In genomic region chr6:135993897-135994296, GRCm38 (mm10) we compare ENCODE assay signal across 19 mouse cellular contexts.
DNase-seq lines count a peak whose midpoint lies in the region; ATAC-seq and TF ChIP-seq lines count a peak whose summit lies in the region.
"Had no signal": no experiment of that assay in that cellular context is flagged by ENCODE, and none has a peak within 500 bp of the region (broad histone marks: within the 10 kb centered on the region; RNA-seq: fewer than 3 reads in every experiment).

No protein-coding gene starts in this region.

- no peaks in the 10 kb centered on the region for H3K27me3 ChIP-seq in embryonic facial prominence, embryonic 11.5 days (ENCODE audit: control insufficient read depth, insufficient read depth, low read length)
- H3K27me3 ChIP-seq in embryonic facial prominence, embryonic 10.5 days (replicated peaks; ENCODE audit: low read depth, poor library complexity, severe bottlenecking), result no peaks in the 10 kb centered on the region
- no peaks in the 10 kb centered on the region for H3K27me3 ChIP-seq in stomach, postnatal 0 days (ENCODE audit: control insufficient read depth, insufficient read depth, low read length)
- H3K27me3 ChIP-seq: embryonic facial prominence, embryonic 15.5 days; forebrain, embryonic 12.5 days; heart, embryonic 15.5 days; limb, embryonic 15.5 days had no signal

- no peaks in the 10 kb centered on the region for H3K4me1 ChIP-seq in embryonic facial prominence, embryonic 11.5 days (ENCODE audit: control insufficient read depth, insufficient read depth, low read length)
- H3K4me1 ChIP-seq in embryonic facial prominence, embryonic 10.5 days, result no peaks in the 10 kb centered on the region
- H3K4me1 ChIP-seq in stomach, postnatal 0 days (replicated peaks; ENCODE audit: control insufficient read depth, insufficient read depth), result no peaks in the 10 kb centered on the region
- H3K4me1 ChIP-seq: embryonic facial prominence, embryonic 15.5 days; heart, embryonic 15.5 days; limb, embryonic 15.5 days had no signal

- H3K27ac ChIP-seq in embryonic facial prominence, embryonic 11.5 days (replicated peaks; ENCODE audit: low read depth, low read length), result no peak overlapping the region
- no peak overlapping the region for H3K27ac ChIP-seq in embryonic facial prominence, embryonic 10.5 days (replicated peaks)
- H3K27ac ChIP-seq in stomach, postnatal 0 days (replicated peaks), result no peak overlapping the region
- H3K27ac ChIP-seq: embryonic facial prominence, embryonic 15.5 days; forebrain, embryonic 12.5 days; heart, embryonic 15.5 days; limb, embryonic 15.5 days had no signal

- 77% methylated on average over 3 of the region's 3 CpGs for WGBS in embryonic facial prominence, embryonic 11.5 days
- 74% methylated on average over 3 of the region's 3 CpGs for WGBS in embryonic facial prominence, embryonic 10.5 days
- WGBS in stomach, postnatal 0 days, result 85% methylated on average over 3 of the region's 3 CpGs

- H3K36me3 ChIP-seq in embryonic facial prominence, embryonic 11.5 days (replicated peaks; ENCODE audit: control insufficient read depth, insufficient read depth, low read depth, low read length), result no peaks in the 10 kb centered on the region
- no peaks in the 10 kb centered on the region for H3K36me3 ChIP-seq in embryonic facial prominence, embryonic 10.5 days (replicated peaks)
- H3K36me3 ChIP-seq in stomach, postnatal 0 days (ENCODE audit: control insufficient read depth, insufficient read depth, low read length), result no peaks in the 10 kb centered on the region
- H3K36me3 ChIP-seq: embryonic facial prominence, embryonic 15.5 days; forebrain, embryonic 12.5 days; heart, embryonic 15.5 days; limb, embryonic 15.5 days had no signal

- no peak for TF ChIP-seq EP300 in stomach, postnatal 0 days (optimal IDR thresholded peaks at IDR 0.05)

- ATAC-seq in embryonic facial prominence, embryonic 11.5 days (replicated peaks; ENCODE audit: insufficient number of reproducible peaks, low FRiP score, low TSS enrichment, low read depth), result no peak
- ATAC-seq in erythroblast, adult 5-6 weeks (replicated peaks; ENCODE audit: low FRiP score, poor library complexity, severe bottlenecking), result no peak
- ATAC-seq in stomach, postnatal 0 days (ENCODE audit: low FRiP score, low TSS enrichment), result no peak
- ATAC-seq: activated CD4-positive, CD25-positive, alpha-beta regulatory T cell, adult 4 months; inflammation-experienced regulatory T-cells, adult 6 months; liver, postnatal 0 days had no signal

- H3K9me3 ChIP-seq in embryonic facial prominence, embryonic 11.5 days (replicated peaks; ENCODE audit: control insufficient read depth, low read length), result no peaks in the 10 kb centered on the region
- H3K9me3 ChIP-seq in embryonic facial prominence, embryonic 10.5 days, result peaks cover 3% of the 10 kb centered on the region; the same call in 1 of the 2 replicates
- no peaks in the 10 kb centered on the region for H3K9me3 ChIP-seq in stomach, postnatal 0 days (ENCODE audit: control insufficient read depth, low read length)
- H3K9me3 ChIP-seq: embryonic facial prominence, embryonic 15.5 days; forebrain, embryonic 12.5 days; heart, embryonic 15.5 days; limb, embryonic 15.5 days had no signal

- no peak overlapping the region for H3K9ac ChIP-seq in embryonic facial prominence, embryonic 11.5 days (replicated peaks; ENCODE audit: low read length)
- no peak overlapping the region for H3K9ac ChIP-seq in stomach, postnatal 0 days (ENCODE audit: low read length)
- H3K9ac ChIP-seq: embryonic facial prominence, embryonic 15.5 days; forebrain, embryonic 12.5 days; heart, embryonic 15.5 days; limb, embryonic 15.5 days; liver, postnatal 0 days had no signal

- DNase-seq in embryonic facial prominence, embryonic 11.5 days (ENCODE audit: low spot score), result peak; percentile 5
- DNase-seq in embryonic facial prominence, embryonic 10.5 days (ENCODE audit: low spot score), result no peak
- DNase-seq in left cerebral cortex, postnatal 14 days (ENCODE audit: low spot score in 2 of 2), result peak; percentile 25 to 28
- no peak for DNase-seq in left cerebral cortex, adult 18-20 months (ENCODE audit: low spot score in 2 of 2)
- peak; percentile 43 for DNase-seq in mesoderm, embryonic 11.5 days (ENCODE audit: low read depth, low spot score)
- peak; percentile 40 for DNase-seq in retina, embryonic 14.5 days (ENCODE audit: low spot score)
- DNase-seq in stomach, postnatal 0 days (ENCODE audit: low spot score), result no peak
- DNase-seq: heart, adult 18-20 months; liver, postnatal 0 days; lung, postnatal 4 days; right cerebral cortex, adult 18-20 months; thymus, postnatal 25 days had no signal

- H3K4me3 ChIP-seq in embryonic facial prominence, embryonic 11.5 days (ENCODE audit: low read depth, low read length), result no peak overlapping the region
- H3K4me3 ChIP-seq in embryonic facial prominence, embryonic 10.5 days, result no peak overlapping the region
- H3K4me3 ChIP-seq in stomach, postnatal 0 days (ENCODE audit: low read depth, low read length), result no peak overlapping the region
- H3K4me3 ChIP-seq: embryonic facial prominence, embryonic 15.5 days; forebrain, embryonic 12.5 days; heart, embryonic 15.5 days; limb, embryonic 15.5 days had no signal

- H3K4me2 ChIP-seq in embryonic facial prominence, embryonic 11.5 days (ENCODE audit: low read depth, low read length), result no peak overlapping the region
- no peak overlapping the region for H3K4me2 ChIP-seq in stomach, postnatal 0 days (replicated peaks; ENCODE audit: low read depth)
- H3K4me2 ChIP-seq: embryonic facial prominence, embryonic 15.5 days; forebrain, embryonic 12.5 days; heart, embryonic 15.5 days; limb, embryonic 15.5 days had no signal

- intact Hi-C loops in left cerebral cortex, postnatal 14 days (cut with DNase I), result no loop called here

- no peak for TF ChIP-seq CTCF in stomach, postnatal 0 days (IDR thresholded peaks at IDR 0.05; ENCODE audit: low read depth)

Comparison
In these comparisons a context has a peak if more than half of its experiments do, and no peak if none do; other contexts are left out.
1. DNase-seq: peak in embryonic facial prominence, embryonic 11.5 days (single experiment), left cerebral cortex, postnatal 14 days (2 of 2), mesoderm, embryonic 11.5 days (single experiment) and retina, embryonic 14.5 days (single experiment); none in embryonic facial prominence, embryonic 10.5 days (single experiment), left cerebral cortex, adult 18-20 months (0 of 2) and stomach, postnatal 0 days (single experiment).